Mouse (Mus musculus) testis, adult 10 weeks (tissue): ENCODE results near the gene Olfr56. TPM values are rescaled to one million over a fixed set of nuclear protein-coding genes. Genes with fewer than 3 reads are reported as not detected.

Source experiments
- polyA plus RNA-seq: library from polyadenylated mRNA; stranded (reverse); fragments of 350-450 nt; fragmentation: Illumina TruSeq; extraction: RNeasy Lipid Tissue Mini Kit (QIAGEN cat#74804); gene quantifications from one replicate; pipeline ENCODE4 v1.2.3, GENCODE M21; 2014; ENCODE audit warnings: low read depth, low replicate concordance

Gene Olfr56
- polyA plus RNA-seq = 0.07 TPM

DNA sequence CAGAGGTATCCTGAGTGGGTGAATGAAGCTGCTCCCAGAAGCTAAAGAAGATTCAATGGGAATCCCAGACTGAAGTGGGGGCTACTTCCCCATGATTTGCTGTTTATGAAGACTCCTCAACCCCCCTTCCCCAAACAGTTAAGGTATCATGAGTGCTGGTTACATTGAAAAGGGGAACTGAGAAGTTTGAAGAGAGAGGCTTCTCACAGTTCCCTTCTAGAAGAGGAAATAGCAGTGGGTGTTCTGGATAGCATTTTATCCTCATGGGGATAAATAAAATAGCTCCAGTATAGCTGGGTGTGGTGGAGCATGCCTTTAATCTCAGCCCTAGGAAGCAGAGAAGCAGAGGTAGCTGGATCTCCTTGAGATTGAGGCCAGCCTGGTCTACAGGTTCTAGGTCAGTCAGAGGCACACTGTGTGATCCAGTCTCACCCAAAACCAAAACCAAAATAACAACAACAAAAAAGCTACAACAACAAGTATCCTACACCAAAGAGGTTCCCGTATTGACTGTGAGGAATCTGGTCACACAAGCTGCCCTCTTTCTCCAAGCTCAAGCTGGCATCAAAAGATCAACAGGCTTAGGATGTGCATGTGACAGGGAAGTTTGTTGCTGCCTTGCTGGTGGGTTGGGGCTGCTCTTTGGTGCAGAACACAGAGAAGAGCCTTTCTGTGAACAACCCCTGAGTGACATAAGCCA lies at the start of gene Olfr56:
Gene Olfr56, plus strand, starts transcription at position 650 of the 700 bp plus-strand sequence.

DNA sequence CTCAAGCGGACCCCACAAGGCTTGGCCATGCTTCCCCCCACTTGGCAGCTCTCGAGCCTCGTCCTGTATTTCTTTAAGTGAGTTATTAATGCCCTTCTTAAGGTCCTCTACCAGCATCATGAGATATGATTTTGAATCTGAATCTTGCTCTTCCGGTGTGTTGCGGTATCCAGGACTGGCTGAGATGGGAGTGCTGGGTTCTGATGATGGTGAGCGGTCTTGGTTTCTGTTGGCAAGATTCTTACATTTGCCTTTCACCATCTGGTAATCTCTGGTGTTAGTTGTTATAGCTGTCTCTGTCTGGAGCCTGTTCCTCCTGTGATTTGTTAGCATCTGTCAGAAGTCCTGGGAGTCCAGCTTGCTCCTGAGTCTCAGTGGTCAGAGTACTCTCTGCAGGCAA lies 32.6 kb upstream of the Olfr56 start, which contains the start of gene Psme2b:
Gene Psme2b, minus strand, starts transcription at position 101 of the 400 bp plus-strand sequence.

DNA sequence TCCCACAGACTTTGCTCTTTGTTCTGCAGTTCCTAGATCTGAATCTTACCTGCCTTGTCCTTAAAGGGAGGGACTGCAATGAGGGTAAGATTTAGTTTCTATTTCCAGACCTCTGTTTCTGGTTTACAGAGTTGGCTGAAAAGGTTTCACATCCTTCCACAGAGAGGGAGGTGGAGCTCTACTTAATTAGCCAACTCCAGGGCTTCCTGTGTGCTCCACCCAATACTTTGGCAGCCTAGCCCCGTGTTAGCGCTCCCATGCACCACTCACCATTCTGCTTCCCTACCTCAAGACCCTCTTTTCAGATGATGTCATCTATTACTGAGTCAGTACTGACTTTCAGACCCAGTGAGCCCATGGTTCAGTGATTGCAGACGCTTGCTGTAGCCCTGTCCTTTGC lies 562 bp downstream of the Olfr56 start, which contains the start of gene 9930111J21Rik1:
Gene 9930111J21Rik1, minus strand, starts transcription at position 148 of the 400 bp plus-strand sequence.

DNA sequence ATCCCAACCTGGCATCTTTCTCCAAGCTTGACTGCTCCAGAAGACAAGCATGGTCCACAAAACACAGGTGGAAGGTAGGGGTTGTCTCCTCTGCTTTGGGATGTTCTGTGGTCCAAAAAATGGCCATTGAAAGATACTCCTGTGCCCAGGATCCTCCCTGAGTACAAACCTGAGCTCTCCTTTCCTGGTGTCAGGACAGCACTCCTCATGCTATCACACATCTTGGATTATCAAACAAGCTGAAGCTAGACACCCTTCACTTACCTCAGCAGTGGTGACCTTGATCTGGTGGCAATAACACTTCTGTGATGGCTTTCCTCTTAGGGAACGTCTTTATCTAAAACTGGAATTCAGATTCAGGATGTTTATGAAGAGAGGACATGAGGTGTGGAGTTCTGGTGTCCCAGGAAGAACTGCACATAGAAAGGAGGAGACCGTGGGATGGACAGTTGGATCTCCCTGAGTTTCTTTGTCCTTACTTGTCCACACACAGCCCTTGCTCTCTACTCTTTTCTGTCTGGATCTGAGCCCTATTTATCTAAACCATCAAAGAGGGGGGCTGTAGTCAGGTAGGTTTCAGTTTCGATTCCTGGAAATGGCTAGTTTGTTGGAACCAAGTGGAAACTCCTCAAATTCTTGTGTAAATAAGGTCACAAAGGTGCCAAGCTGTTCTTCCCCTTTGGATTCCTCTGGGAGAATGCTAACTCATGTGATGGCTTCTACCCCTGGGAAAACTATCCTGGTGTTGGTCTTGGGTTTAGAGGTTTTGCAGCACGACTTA lies 13.2 kb downstream of the Olfr56 start, which contains the start of gene Gm12185:
Gene Gm12185, minus strand, starts transcription at position 487 of the 781 bp plus-strand sequence.

DNA sequence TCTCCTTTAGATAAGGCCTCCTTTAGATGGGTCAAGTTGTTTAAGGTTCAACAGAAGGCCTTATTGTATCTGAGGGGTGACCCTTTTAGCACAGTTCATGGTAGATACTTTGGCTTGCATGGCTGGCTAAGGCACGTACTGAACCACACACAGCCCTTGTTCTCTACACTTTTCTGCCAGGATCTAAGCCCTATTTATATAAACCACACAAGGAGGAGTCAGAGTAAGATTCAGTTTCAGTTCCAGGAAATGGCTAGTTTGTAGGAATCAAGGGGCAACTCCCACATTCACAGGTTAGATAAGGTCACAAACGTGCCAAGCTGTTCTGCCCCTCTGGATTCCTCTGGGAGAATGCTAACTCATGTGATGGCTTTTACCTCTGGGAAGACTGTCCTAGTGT lies 15.3 kb downstream of the Olfr56 start, which contains the start of gene Tgtp1:
Gene Tgtp1, minus strand, starts transcription at position 155 of the 400 bp plus-strand sequence.

DNA sequence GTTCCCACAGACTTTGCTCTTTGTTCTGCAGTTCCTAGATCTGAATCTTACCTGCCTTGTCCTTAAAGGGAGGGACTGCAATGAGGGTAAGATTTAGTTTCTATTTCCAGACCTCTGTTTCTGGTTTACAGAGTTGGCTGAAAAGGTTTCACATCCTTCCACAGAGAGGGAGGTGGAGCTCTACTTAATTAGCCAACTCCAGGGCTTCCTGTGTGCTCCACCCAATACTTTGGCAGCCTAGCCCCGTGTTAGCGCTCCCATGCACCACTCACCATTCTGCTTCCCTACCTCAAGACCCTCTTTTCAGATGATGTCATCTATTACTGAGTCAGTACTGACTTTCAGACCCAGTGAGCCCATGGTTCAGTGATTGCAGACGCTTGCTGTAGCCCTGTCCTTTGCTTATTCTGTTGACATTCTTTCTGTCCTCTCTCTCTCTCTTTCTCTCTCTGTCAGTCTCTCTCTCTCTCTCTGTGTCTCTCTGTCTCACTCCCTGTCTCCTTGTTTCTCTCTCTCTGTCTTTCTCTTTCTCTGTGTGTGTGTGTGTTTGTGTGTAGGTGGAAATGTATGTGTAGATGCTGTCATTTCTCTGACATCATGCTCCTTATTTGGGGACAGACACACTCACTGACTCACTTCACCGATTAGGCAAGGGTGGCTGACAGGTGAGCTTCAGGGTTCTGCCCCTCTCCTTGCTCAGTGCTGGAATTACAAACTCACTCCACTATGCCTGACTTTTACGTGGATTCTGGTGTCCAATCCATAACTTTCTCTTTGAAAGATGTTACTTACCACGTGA lies 72.6 kb downstream of the Olfr56 start, which contains the start of gene 9930111J21Rik2:
Gene 9930111J21Rik2, minus strand, starts transcription at position 150 of the 799 bp plus-strand sequence.

DNA sequence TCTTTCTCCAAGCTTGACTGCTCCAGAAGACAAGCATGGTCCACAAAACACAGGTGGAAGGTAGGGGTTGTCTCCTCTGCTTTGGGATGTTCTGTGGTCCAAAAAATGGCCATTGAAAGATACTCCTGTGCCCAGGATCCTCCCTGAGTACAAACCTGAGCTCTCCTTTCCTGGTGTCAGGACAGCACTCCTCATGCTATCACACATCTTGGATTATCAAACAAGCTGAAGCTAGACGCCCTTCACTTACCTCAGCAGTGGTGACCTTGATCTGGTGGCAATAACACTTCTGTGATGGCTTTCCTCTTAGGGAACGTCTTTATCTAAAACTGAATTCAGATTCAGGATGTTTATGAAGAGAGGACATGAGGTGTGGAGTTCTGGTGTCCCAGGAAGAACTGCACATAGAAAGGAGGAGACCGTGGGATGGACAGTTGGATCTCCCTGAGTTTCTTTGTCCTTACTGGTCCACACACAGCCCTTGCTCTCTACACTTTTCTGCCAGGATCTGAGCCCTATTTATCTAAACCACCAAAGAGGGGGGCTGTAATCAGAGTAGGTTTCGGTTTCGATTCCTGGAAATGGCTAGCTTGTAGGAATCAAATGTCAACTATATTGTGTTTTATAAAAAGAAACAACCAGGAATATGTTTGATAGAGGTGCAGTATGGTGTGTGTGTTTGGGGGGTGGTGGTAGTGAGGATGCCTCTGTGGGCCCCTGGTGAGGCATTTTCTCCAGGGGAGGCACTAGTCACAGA lies 85.2 kb downstream of the Olfr56 start, which contains the start of gene Tgtp2:
Gene Tgtp2, minus strand, starts transcription at position 494 of the 757 bp plus-strand sequence.

DNA sequence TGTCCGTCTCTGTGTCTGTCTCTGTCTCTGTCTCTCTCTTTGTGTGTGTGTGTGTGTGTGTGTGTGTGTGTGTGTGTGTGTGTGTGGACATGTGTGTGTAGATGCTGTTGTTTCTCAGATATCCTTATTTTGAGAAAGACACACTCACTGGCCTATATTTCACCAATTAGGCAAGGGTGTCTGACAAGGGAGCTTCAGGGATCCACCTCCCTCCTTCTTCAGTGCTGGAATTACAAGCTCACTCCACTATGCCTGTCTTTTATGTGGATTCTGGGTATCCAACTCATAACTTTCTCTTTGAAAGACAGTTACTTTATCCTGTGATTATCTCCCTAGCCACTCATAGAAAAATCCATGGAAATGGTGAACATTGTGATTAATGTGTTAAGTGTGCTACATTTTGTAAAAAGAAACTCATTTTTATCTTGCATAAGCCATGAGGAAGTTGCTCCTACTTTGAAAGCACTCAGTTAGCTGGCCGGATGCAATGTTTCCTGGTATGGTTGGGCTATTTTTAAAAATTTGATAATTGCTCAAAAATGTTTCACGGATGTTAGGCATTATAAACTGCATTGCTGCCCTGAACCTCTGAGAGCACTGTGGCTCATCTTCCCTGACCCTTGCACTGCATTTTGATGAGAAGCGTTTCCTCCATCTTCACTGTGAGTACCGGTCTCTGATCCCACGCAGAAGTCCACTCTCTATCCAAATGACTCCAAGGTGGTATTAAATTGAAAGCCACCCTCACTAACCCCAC lies 97.5 kb downstream of the Olfr56 start, which contains the start of gene Ifi47:
Gene Ifi47, plus strand, starts transcription at position 587 of the 757 bp plus-strand sequence.

DNA sequence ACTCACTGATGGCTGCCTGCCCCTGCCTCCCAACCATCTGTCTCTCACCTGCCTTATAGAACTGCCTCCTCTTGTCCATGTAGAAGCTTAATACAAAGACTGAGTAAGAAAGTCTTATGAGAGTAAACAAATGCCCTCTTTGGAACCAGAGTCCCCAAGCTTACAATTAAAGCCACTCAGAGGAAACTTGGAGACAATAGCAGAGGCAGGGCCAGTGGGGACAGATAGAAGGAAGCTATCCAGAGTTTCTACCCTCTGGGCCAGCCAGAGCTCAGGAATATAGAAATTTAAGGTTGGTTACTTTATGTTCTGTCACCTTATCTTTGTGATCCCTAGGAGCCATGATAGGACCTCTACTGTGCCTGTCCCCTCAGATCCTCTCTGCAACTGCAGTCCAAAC lies 136.1 kb downstream of the Olfr56 start, which contains the start of gene Olfr1396:
Gene Olfr1396, minus strand, starts transcription at position 101 of the 400 bp plus-strand sequence.

DNA sequence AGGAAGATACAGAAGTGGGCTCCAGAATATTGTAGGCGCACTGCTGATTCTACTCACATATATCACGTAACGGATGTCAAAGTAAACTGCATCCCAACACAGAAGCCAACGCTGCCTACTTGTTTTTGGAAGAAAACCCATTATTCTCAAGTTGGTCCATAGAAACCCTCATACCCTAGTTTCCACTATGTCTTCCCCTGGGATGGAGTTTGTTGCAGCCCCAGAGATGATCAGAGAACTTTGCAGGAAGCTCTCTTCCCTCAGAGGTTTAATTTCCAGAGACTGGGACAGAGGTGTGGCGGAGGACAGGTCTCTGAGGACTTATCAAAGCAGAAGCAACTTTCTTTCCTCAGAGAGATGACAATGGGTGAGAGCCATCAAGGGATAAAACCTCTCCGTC lies 163.3 kb downstream of the Olfr56 start, which contains the start of gene Olfr1395:
Gene Olfr1395, plus strand, starts transcription at position 301 of the 400 bp plus-strand sequence.

DNA sequence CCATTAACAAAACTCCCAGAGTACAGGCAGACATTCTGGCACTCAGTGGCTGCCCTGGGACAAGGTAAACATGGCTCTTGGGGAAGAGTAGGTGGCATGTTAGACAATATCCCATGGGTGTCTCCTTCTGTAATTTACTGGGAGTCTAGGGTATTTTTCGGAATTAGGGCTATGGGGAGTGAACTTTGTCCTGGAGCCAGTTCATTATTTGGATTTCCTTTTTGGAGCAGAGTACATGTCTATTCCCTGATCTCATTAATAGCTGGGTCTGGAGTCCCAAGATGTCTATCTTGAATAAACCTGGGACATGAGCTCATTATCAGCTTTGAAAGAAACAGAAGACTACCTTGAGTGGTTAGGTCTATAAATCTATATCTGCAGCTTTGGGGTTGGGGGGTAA lies 175.4 kb downstream of the Olfr56 start, which contains the start of gene Olfr1394:
Gene Olfr1394, plus strand, starts transcription at position 301 of the 400 bp plus-strand sequence.

Other genes with a start within 250 kb of the Olfr56 start
- 34.9 TPM for gene Rack1, start 178.6 kb upstream of the Olfr56 start, polyA plus RNA-seq
- gene Trim41, start 161.5 kb upstream of the Olfr56 start, polyA plus RNA-seq = 26.2 TPM
- gene Trim7, start 152.7 kb upstream of the Olfr56 start, polyA plus RNA-seq = 14.0 TPM
- 5.6 TPM for gene Gm12184, start 152.2 kb upstream of the Olfr56 start, polyA plus RNA-seq
- 3.2 TPM for gene Irgm1, start 107.2 kb upstream of the Olfr56 start, polyA plus RNA-seq
- gene Gm5431, start 76.7 kb upstream of the Olfr56 start, polyA plus RNA-seq = 0.28 TPM
- 0.36 TPM for gene Psme2b, start 32.7 kb upstream of the Olfr56 start, polyA plus RNA-seq
- gene 9930111J21Rik1, start 509 bp downstream of the Olfr56 start, polyA plus RNA-seq = 0.11 TPM
- gene Gm12185, start 13.3 kb downstream of the Olfr56 start, polyA plus RNA-seq = 0.48 TPM
- gene Tgtp1, start 15.3 kb downstream of the Olfr56 start, polyA plus RNA-seq = 2.4 TPM
- 3.4 TPM for gene 9930111J21Rik2, start 72.4 kb downstream of the Olfr56 start, polyA plus RNA-seq
- 2.4 TPM for gene Tgtp2, start 85.3 kb downstream of the Olfr56 start, polyA plus RNA-seq
- 1.4 TPM for gene Ifi47, start 97.7 kb downstream of the Olfr56 start, polyA plus RNA-seq
- not detected for gene Olfr1396, start 136.0 kb downstream of the Olfr56 start, polyA plus RNA-seq
- gene Olfr1395, start 163.4 kb downstream of the Olfr56 start, polyA plus RNA-seq = not detected
- gene Olfr1394, start 175.5 kb downstream of the Olfr56 start, polyA plus RNA-seq = not detected
- gene Btnl9, start 208.3 kb downstream of the Olfr56 start, polyA plus RNA-seq = 0.04 TPM
- gene Zfp62, start 224.4 kb downstream of the Olfr56 start, polyA plus RNA-seq = 143 TPM